Mouse (Mus musculus): ENCODE data around the gene Gm20390. TPM values are rescaled to one million over a fixed set of nuclear protein-coding genes. Genes with fewer than 3 reads are reported as not detected.
A peak's percentile ranks its signal among the peaks of the same experiment; 100 is the strongest.

Gm20390 gene
- polyA plus RNA-seq, 1 experiment: 222 TPM

DNA sequence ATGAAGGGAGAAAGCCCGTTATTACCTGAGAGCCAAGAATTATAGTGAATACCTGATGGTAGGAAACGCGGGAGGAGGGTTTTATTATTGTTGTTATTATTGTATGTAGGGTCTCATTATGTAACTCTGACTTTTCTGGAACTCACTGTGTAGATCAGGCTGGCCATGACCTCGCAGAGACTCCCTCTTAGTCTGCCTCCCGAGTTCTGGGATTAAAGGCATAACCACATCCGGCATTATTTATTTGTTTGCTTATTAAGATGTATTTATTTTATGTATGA is 695 bp upstream of the Gm20390 start:
- Histone ChIP-seq H3K27ac (ENCODE audit: insufficient read depth, low read length) (no peak overlapping the region), H3K4me3 (ENCODE audit: insufficient read depth, low read length) (no peak overlapping the region), H3K4me1 (ENCODE audit: control insufficient read depth, insufficient read depth, low read length) (peaks cover 2% of the 10 kb centered on the region; the same call in 1 of the 2 replicates)
- 0 out of 2 replicates have a peak, but pooled peaks have one; percentile 5 for TF ChIP-seq POLR2A (IDR thresholded peaks at IDR 0.05; ENCODE audit: low read depth, low read length)
- no peak for TF ChIP-seq CTCF (IDR thresholded peaks at IDR 0.05; ENCODE audit: borderline replicate concordance, insufficient read depth, low read length)

DNA sequence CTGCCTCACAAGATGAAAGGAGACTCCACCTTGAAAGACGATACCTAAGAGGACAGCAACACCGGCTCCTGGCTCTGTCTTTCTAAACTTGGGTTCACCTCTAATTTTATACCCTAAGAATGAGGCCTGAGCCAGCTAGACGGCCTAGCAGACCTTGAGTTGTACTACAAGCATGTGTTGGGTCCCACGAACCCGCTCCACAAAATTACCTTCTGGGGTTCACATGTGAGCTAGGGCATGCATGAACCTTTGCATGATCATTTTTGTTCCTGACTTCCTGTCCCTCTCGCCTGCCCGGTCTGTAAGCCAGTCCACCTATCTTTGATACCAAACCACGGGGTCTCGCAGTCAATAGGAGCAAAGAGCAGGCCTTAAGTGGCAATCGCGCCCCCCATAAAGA is 712 bp downstream of the Gm20390 start:
- TF ChIP-seq CTCF (IDR thresholded peaks at IDR 0.05; ENCODE audit: borderline replicate concordance, insufficient read depth, low read length) (no peak), POLR2A (IDR thresholded peaks at IDR 0.05; ENCODE audit: low read depth, low read length) (no peak)
- Histone ChIP-seq H3K4me1 (ENCODE audit: control insufficient read depth, insufficient read depth, low read length) (peaks cover 11% of the 10 kb centered on the region; the same call in 1 of the 2 replicates), H3K27ac (ENCODE audit: insufficient read depth, low read length) (peak overlapping the region; percentile 22; the same call in 1 of the 2 replicates), H3K4me3 (ENCODE audit: insufficient read depth, low read length) (peak overlapping the region; percentile 79)

DNA sequence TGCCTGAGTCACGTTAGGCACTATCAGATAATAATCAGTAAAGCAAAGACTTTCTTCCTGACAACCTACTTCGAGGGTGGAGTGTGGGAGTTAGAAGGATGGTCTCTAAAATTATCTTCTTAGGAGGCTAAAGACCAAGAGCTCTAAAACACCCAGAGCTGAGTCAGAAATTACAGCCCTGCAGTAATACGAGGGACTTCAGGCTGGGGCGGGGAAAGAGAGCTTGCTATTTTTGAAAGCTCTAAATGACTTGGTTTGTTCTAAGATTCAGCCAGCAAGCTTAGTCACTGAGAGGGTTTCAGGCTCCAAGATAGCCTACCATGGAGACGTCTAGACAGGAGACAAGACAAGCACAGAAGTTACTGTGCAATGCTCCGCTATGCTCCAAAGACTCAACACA is 2.7 kb downstream of the Gm20390 start:
- H3K27ac ChIP-seq (ENCODE audit: insufficient read depth, low read length): no peak overlapping the region
- no peak for TF ChIP-seq POLR2A (IDR thresholded peaks at IDR 0.05; ENCODE audit: low read depth, low read length)
- TF ChIP-seq CTCF (IDR thresholded peaks at IDR 0.05; ENCODE audit: borderline replicate concordance, insufficient read depth, low read length): no peak
- no peak overlapping the region for H3K4me3 ChIP-seq (ENCODE audit: insufficient read depth, low read length)
- peaks cover 11% of the 10 kb centered on the region; the same call in 1 of the 2 replicates for H3K4me1 ChIP-seq (ENCODE audit: control insufficient read depth, insufficient read depth, low read length)

DNA sequence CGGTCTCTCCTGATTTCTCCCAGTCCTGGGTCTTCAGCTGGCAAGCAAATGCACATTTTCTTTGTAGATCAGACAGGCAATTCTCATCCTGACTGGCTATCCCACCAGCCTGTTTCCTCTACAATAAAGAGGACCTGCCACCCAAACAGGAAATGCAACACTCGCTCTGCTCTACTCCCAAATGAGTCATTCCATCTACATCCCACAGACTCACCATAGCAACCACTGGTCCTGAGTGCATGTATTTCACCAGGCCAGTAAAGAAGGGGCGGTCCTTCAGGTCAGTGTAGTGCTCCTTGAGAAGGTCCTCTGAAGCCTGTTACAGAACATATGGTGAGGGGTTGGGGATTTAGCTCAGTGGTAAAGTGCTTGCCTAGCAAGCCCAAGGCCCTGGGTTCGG is 5.1 kb downstream of the Gm20390 start:
- no peak overlapping the region for H3K27ac ChIP-seq (ENCODE audit: insufficient read depth, low read length)
- TF ChIP-seq POLR2A (IDR thresholded peaks at IDR 0.05; ENCODE audit: low read depth, low read length): no peak
- no peak for TF ChIP-seq CTCF (IDR thresholded peaks at IDR 0.05; ENCODE audit: borderline replicate concordance, insufficient read depth, low read length)

DNA sequence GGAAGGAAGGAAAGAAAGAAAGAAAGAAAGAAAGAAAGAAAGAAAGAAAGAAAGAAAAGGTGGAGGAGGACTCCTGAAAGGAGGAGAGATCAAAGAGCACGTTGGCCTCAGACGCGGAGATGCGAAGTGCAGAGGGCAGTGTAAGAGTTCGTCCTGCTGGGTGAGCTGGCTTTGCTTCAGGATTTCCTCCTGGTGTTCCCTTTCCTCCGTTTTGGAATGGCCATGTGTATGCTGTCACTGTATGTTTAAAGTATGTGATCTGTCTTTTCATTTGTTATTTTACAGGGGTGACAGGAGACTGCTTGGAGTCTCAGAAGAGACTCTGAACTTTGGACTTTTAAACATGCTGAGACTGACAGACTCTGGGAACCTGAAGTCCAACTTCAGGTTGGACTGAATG is 6.6 kb downstream of the Gm20390 start:
- Histone ChIP-seq H3K27ac (ENCODE audit: insufficient read depth, low read length) (no peak overlapping the region), H3K4me3 (ENCODE audit: insufficient read depth, low read length) (no peak overlapping the region), H3K4me1 (ENCODE audit: control insufficient read depth, insufficient read depth, low read length) (peaks cover 16% of the 10 kb centered on the region; the same call in 1 of the 2 replicates)
- TF ChIP-seq CTCF (IDR thresholded peaks at IDR 0.05; ENCODE audit: borderline replicate concordance, insufficient read depth, low read length) (no peak), POLR2A (IDR thresholded peaks at IDR 0.05; ENCODE audit: low read depth, low read length) (no peak)

More for the DNA sequence above, 5.1 kb downstream of the Gm20390 start:
- Histone ChIP-seq H3K4me3 (ENCODE audit: insufficient read depth, low read length) (no peak overlapping the region), H3K4me1 (ENCODE audit: control insufficient read depth, insufficient read depth, low read length) (peaks cover 11% of the 10 kb centered on the region; the same call in 1 of the 2 replicates)

DNA sequence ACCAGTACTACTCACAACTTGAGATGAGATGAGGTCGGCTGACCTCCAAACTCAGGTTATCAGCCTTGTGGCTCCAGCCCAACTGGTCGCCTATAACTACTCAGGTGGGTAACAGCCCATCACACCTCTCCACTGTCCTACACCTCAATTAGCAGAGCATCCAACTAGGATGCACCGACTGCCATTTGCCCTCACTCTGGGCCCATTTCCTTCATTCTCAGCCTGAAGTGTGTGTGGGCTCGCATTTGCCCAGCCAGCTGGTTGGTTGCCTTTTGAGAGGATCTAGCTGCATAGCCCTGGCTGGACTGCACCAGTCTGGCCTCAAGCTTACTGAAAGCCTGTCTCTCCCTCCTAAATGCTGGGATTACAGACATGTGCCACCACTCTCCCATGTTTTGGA is 10.3 kb downstream of the Gm20390 start:
- Histone ChIP-seq H3K27ac (ENCODE audit: insufficient read depth, low read length) (peak overlapping the region; percentile 96; the same call in 1 of the 2 replicates), H3K4me1 (ENCODE audit: control insufficient read depth, insufficient read depth, low read length) (peaks cover 11% of the 10 kb centered on the region; the same call in 1 of the 2 replicates), H3K4me3 (ENCODE audit: insufficient read depth, low read length) (no peak overlapping the region)
- TF ChIP-seq POLR2A (IDR thresholded peaks at IDR 0.05; ENCODE audit: low read depth, low read length) (no peak), CTCF (IDR thresholded peaks at IDR 0.05; ENCODE audit: borderline replicate concordance, insufficient read depth, low read length) (no peak)

DNA sequence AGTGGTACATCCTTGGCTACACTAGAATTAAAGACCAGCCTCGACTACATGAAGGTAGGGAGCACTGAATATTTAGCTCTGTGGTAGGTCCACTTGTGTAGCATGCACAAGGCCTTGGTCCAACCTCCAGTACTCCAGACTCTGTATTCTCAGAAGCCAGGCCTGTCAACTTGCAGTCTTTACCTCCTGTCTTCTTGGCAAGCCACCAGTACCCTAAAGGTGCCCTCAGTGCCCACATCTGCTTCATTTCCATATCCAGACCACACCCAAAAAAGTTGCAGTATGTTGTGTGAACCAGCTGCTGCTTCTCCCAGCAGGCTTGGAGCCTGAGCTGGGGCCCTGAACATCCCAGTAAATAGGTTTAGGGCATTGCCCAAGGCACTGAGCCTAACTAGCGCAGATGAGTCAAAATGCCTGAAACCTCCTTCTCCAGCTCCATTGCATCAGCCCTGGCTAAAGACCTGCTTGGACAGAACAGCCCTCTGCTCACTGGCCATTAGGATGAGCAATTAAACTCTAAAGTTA is 11.0 kb downstream of the Gm20390 start:
- TF ChIP-seq CTCF (IDR thresholded peaks at IDR 0.05; ENCODE audit: borderline replicate concordance, insufficient read depth, low read length): no peak
- no peak; the same call in 1 of the 2 replicates for TF ChIP-seq POLR2A (IDR thresholded peaks at IDR 0.05; ENCODE audit: low read depth, low read length)
- peak overlapping the region; percentile 96 for H3K27ac ChIP-seq (ENCODE audit: insufficient read depth, low read length)
- no peak overlapping the region for H3K4me3 ChIP-seq (ENCODE audit: insufficient read depth, low read length)
- H3K4me1 ChIP-seq (ENCODE audit: control insufficient read depth, insufficient read depth, low read length): peaks cover 12% of the 10 kb centered on the region; the same call in 1 of the 2 replicates

DNA sequence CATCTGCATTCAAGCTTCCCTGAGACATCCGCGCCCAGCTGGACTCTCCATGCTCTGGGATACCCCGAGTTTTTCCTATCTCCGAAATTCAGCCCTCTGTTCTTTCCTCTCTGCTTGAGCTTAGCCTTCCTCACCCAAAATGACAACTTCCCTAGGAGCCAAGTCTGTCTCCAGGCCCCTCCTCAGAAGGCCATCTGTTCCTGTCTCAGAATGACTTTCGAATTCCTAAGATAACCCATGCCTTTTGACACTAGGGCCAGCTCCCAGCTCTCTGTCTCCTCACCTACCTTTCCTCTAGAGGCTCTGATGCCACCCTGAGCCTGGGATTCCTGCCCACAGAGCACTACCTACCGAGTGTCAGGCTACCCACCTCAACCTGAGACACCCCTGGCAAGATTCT is 11.9 kb downstream of the Gm20390 start, which contains the start of gene Nme2:
TSS of gene Nme2 (minus strand) at position 101 of the 400 bp plus-strand sequence.
- Histone ChIP-seq H3K4me1 (ENCODE audit: control insufficient read depth, insufficient read depth, low read length) (peaks cover 12% of the 10 kb centered on the region; the same call in 1 of the 2 replicates), H3K4me3 (ENCODE audit: insufficient read depth, low read length) (peak within 1 kb of the TSS; percentile 90), H3K27ac (ENCODE audit: insufficient read depth, low read length) (peak within 1 kb of the TSS; percentile 96)
- no peak for TF ChIP-seq POLR2A (IDR thresholded peaks at IDR 0.05; ENCODE audit: low read depth, low read length)

DNA sequence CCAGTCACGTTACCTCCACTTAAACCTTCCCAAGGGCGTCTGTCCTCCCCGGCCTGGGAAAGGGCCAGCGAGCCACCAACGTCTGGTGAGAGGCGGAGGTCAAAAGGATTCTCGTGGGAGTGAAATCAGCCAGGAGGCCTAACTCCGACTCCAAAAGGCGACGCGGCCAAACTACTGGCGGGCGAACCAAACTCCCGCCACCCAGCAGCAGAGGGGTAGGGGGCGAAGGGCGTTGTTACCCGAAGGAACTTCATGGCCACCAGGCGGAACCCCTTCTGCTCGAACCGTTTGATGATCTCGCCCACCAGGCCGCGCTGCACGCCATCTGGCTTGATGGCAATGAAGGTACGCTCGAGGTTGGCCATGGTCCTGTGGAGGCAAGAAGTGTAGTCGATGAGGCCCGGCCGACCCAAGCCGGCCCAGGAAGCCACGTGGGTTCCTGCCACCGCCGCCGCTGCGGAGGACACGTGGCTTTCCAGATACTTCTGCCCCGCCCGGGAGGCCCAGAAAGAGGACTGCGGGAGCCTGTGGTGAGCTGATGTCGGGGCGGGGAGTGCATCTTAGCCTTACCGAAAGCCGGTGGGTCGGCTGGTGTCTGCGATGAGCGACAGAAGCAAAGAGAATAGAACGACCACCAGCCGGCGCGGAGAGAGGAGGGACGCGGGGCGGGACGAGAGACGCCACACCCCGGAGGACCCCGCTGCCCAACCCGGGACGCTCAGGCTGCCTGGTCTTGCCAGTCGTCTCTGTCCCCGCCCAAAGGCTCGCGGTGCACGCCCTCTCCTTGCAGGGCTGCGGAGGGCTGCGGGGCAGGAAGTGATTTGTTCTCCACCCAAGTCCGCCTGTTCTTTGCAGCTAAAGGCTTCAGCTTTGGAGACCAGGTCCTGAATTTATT is 12.6 kb downstream of the Gm20390 start:
- TF ChIP-seq POLR2A (IDR thresholded peaks at IDR 0.05; ENCODE audit: low read depth, low read length) (peak; percentile 80), CTCF (IDR thresholded peaks at IDR 0.05; ENCODE audit: borderline replicate concordance, insufficient read depth, low read length) (no peak)
- Histone ChIP-seq H3K27ac (ENCODE audit: insufficient read depth, low read length) (peak overlapping the region; percentile 96), H3K4me1 (ENCODE audit: control insufficient read depth, insufficient read depth, low read length) (peaks cover 12% of the 10 kb centered on the region; the same call in 1 of the 2 replicates), H3K4me3 (ENCODE audit: insufficient read depth, low read length) (peak overlapping the region; percentile 90)
